Mouse (Mus musculus): ENCODE results near the gene Aldh1b1.
A peak's percentile ranks its signal among the peaks of the same experiment; 100 is the strongest.

Aldh1b1 gene

GRCm38 (mm10) chr4:45785959-45786358 lies 12.9 kb upstream of the Aldh1b1 start:
- DNase-seq = no peak

GRCm38 (mm10) chr4:45786674-45787073 lies 12.1 kb upstream of the Aldh1b1 start:
- DNase-seq = no peak

GRCm38 (mm10) chr4:45788446-45789081 lies 10.3 kb upstream of the Aldh1b1 start:
- no peak for DNase-seq

GRCm38 (mm10) chr4:45789263-45789958 lies 9.4 kb upstream of the Aldh1b1 start:
- DNase-seq = peak; percentile 67 to 75

GRCm38 (mm10) chr4:45790018-45790417 lies 8.8 kb upstream of the Aldh1b1 start:
- no peak for DNase-seq

- DNase-seq = no peak
Measured at GRCm38 (mm10) chr4:45795191-45795811, 3.5 kb upstream of the Aldh1b1 start.

GRCm38 (mm10) chr4:45796760-45797159 lies 2.1 kb upstream of the Aldh1b1 start:
- DNase-seq = no peak

- no peak for DNase-seq
Measured at GRCm38 (mm10) chr4:45799956-45800537, 1.2 kb downstream of the Aldh1b1 start.

- no peak for DNase-seq
Measured at GRCm38 (mm10) chr4:45802900-45803299, 4.1 kb downstream of the Aldh1b1 start.

GRCm38 (mm10) chr4:45808034-45808433 lies 9.2 kb downstream of the Aldh1b1 start:
- DNase-seq = no peak

GRCm38 (mm10) chr4:45811250-45811649 lies 12.4 kb downstream of the Aldh1b1 start:
- DNase-seq = no peak

- DNase-seq = peak; percentile 33 to 39
Measured at GRCm38 (mm10) chr4:45815542-45815941, 16.7 kb downstream of the Aldh1b1 start.

- DNase-seq = no peak
Measured at GRCm38 (mm10) chr4:45818814-45819207, 20.0 kb downstream of the Aldh1b1 start.

- no peak for DNase-seq
Measured at GRCm38 (mm10) chr4:45819208-45819931, 20.5 kb downstream of the Aldh1b1 start.

GRCm38 (mm10) chr4:45820074-45820830 lies 21.4 kb downstream of the Aldh1b1 start:
- DNase-seq = peak; percentile 22 to 25

GRCm38 (mm10) chr4:45821995-45822394 lies 23.2 kb downstream of the Aldh1b1 start:
- DNase-seq = no peak

- no peak for DNase-seq
Measured at GRCm38 (mm10) chr4:45822781-45823575, 24.2 kb downstream of the Aldh1b1 start.

- no peak for DNase-seq
Measured at GRCm38 (mm10) chr4:45824049-45824760, 25.4 kb downstream of the Aldh1b1 start.

- no peak for DNase-seq
Measured at GRCm38 (mm10) chr4:45824761-45825556, 26.1 kb downstream of the Aldh1b1 start.

Measured in cerebellum, postnatal 36 days (tissue).